Mouse (Mus musculus): ENCODE measurements around the gene Usp35.

DNA sequence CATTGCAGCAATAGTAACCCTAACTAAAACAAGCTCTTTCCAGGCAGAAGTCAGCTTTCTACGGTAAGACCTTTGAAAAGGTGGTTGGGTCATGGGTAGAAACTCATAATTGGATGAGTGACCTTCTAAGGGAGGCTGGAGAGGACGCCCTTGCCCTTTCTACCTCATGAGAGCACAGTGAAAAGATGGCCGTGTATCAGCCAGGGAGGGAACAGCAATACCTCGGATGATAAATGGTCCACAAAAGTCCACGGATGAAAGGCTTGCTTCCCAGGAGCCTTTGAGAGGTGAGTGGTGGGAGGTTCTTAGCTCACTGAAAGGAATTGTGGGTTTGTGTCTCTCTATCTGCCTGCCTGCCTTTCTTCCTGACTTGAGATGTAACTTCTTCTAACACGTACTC is 21.5 kb upstream of the Usp35 start:
- TF ChIP-seq CTCF (IDR thresholded peaks at IDR 0.05; ENCODE audit: low read depth) (no peak), EP300 (IDR thresholded peaks at IDR 0.05; ENCODE audit: low read depth) (no peak)
